Mouse (Mus musculus) cerebellum, postnatal 4 days (tissue): ENCODE measurements around the gene Vmn1r152.
"Not testable (repeated sequence)": the region's sequence is repeated elsewhere in the genome, so short reads cannot be mapped to it uniquely, and the experiment has no call there.

Experiments
- DNase-seq, 2 experiments: peaks; one replicate each; pipeline ENCODE4 v3.0.0; 2022; ENCODE audit warnings: low spot score in 2 of 2, mixed read lengths in 1 of 2

Vmn1r152 gene

GRCm38 (mm10) chr7:22522667-22523066 lies at the start of gene Vmn1r152:
Vmn1r152 (plus strand) TSS chr7:22522967.
- not testable (repeated sequence) for DNase-seq

GRCm38 (mm10) chr7:22499578-22499977 lies 23.2 kb upstream of the Vmn1r152 start, which contains the start of gene Vmn1r151:
Vmn1r151 (minus strand) TSS chr7:22499678.
- not testable (repeated sequence) for DNase-seq

- DNase-seq: not testable (repeated sequence)
Measured at GRCm38 (mm10) chr7:22534787-22535186, 12.0 kb downstream of the Vmn1r152 start, which contains the start of gene Gm8677. Gm8677 (minus strand) TSS chr7:22534887.

GRCm38 (mm10) chr7:22565243-22565642 lies 42.5 kb downstream of the Vmn1r152 start, which contains the start of gene Gm4201:
Gm4201 (minus strand) TSS chr7:22565343.
- DNase-seq: not testable (repeated sequence)
